Mouse (Mus musculus) monocyte, adult 2 months (primary cell): ENCODE data around the gene Gmpr2.

Experiments used
- DNase-seq, 2 experiments: peaks; one replicate each; pipeline ENCODE4 v3.0.0; 2022; ENCODE audit warnings: low spot score in 2 of 2, low read depth in 1 of 2

Gmpr2 gene

DNA sequence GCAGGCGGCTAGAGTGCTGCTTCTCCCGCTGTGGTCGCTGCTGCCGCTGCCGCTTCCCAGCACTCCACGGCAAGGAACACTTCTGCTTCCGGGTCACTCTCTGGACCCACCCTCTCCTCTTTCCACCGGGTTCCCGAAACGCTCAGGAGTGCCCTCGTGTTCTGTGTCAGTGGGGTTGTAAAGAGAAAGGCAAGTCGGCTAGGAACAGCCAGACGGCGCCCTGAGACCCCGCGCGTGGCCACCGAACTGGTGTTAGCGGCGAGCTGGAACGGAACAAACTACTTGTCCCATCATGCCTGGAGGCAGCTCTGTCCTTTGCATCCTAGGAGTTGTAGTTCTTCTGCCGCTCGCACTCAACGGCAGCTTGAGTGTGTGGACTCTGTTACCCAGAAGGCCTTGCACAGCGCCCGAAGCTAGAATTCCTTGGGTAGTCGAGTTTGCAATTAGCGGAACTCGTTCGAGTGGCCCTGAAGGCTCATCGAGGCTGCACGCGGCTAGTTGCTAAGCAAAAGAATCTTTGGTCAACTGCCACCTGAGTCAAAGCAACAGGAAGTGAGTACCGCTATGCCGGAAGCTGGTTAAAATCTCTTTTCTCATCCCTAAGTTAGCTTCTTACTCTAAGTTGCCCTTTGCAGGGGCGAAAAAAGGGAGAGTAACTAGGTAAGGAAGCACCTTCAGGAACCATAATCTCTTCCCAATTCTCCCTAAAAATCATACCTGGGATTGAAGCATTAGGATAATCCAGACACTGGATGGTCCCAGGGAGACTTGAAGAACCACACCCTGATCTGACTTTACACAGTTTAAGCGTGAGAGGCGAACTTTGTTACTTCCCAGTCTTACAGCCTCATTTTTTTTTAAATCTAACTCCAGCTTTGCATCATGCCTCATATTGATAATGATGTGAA lies at the start of gene Gmpr2, which contains the start of gene Nedd8:
Gene Gmpr2 (plus strand): TSS at position 109 of the 908 bp plus-strand sequence.
Gene Nedd8 (minus strand): TSS at position 292 of the 908 bp plus-strand sequence.
- DNase-seq, result peak; percentile 79 to 85

DNA sequence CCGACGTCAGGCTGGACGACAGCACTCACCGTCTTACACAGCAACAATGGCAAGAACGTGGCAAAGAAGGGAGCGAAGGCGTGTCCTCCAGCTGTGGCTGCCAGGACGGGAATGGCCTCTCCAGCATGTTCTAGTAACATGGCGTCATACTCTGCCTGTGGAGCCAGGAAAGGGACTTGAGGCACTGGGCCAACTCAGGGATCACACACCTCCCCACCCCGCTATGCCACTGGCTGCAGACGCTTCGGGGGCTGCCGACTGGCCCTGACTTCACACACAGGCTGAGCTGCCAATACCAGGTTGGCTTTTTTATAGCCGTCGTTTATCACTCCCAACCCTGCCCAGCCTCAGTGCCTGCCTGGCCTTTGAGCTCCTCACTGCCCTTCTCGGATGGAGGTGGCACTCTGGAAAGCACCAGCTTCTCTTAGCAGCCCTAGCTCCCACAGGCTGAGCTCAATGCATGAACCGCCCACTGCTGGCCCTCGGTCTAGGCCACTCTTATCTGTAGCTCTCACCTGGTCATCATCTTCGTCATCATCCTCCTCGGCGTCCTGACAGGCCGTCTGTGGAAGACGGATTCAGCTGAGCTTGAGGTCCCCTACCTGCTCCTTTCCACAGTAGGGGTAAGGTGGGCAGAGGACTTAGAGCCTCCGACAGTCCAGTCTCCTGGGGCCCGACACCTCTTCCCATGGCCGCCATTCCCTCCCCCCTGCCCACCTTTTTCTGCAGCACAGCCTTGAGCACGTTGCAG lies 43.5 kb upstream of the Gmpr2 start:
- DNase-seq, result no peak

DNA sequence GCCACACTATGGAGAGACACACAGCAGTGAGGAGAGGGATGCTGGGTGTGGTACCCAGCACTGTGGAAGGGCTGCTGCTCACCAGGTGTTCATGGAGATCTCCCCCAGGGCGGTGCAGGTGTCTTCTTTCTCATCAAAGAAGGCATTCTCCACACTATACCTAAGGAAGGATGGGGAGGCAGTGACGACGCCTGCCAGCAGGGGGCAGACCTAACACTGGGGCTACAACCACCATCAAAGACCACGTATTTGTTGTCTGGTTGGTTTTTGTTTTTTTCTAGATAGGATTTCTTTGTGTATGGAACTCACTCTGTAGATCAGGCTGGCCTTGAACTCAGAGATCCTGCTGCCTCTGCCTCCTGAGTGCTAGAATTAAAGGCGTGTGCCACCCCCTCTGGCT lies 42.4 kb upstream of the Gmpr2 start:
- peak in 1 of 2 experiments; percentile 62 for DNase-seq

- no peak for DNase-seq
Observed at GRCm38 (mm10) chr14:55634874-55635522, 36.7 kb upstream of the Gmpr2 start.

DNA sequence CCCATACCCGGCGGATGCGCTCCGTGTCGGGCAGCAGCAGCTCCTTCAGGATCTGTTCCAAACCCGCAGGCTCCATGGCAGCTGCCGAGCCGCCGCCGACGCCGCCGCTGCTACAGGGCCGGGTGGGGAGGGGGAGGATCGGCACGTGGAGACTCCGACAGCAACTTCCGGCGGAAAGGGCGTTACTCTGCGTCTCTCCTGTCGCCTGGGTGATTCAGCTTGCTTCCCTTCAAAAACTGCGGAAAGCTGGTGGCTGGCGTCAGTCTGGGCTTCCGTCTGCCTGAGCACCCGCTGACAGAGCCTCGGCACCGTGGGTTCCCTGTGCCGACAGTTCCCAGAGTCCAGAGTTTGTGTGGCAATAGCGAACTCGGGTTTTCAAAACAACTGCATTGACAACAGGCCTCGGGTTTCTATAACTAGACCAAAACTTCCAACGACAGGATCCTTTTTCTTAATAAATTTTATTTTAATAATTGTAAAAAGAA lies 36.2 kb upstream of the Gmpr2 start, which contains the start of gene Ipo4:
Gene Ipo4 (minus strand): TSS at position 435 of the 485 bp plus-strand sequence.
- peak; percentile 63 to 77 for DNase-seq

DNA sequence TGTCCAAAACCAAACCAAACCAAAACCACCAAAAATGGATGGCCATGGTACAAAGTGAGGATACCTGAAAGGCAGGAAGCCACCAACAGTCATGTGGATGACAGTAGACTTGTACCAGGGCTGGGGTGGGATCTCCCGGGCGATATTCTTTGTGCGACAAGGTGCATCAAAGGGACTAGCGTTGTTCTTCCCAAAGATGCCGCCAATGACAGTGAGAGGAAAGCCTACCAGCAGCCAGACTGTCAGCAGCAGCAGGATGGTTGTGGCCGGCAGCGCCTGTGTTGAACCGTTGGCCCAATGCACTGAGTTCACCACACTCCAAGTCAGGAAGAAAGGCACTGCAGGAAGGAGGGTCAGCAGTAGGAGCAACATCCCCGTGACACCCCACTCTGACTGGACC lies 33.9 kb upstream of the Gmpr2 start, which contains the start of gene Gm49378:
Gene Gm49378 (minus strand): TSS at position 101 of the 400 bp plus-strand sequence.
- DNase-seq, result no peak

DNA sequence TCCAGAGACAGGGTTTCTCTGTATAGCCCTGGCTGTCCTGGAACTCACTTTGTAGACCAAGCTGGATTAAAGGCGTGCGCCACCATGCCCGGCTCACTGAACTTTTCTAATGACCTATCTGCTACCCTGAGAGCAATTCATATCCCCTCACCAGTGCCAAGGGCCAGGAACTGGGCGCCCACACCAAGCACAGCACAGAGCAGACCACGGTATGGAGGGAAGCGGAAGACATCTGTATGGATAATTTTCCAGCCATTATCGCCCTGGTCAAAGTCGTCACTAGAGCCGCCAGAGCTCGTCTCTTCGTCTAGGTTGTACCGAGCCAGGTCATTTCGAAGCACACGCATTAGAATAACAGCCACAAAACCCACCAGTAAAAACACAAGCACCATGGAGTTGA lies 30.9 kb upstream of the Gmpr2 start:
- DNase-seq, result no peak

- DNase-seq, result no peak
Observed at GRCm38 (mm10) chr14:55641291-55641690, 30.4 kb upstream of the Gmpr2 start.

DNA sequence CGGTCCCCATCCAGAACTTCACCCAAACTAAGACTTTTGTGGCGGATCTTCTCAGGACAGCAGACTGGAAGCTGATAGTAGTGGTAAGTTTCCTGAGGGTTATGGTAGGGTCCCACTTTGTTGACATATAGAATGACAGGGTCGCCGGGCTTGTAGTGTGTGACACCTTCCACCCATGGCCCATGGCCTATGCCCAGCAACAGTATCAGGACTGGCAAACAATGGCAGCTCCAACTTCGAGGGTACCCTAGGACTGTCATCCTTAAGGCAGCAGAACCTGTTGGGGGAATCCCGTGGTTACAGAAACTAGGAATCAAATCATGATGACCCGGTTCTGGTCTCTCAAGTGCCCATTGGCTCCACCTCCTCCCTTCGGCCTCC lies 29.1 kb upstream of the Gmpr2 start:
- DNase-seq, result no peak

- peak; percentile 67 to 85 for DNase-seq
Observed at GRCm38 (mm10) chr14:55643060-55643907, 28.5 kb upstream of the Gmpr2 start, which contains the start of gene Tm9sf1. Gene Tm9sf1 (minus strand): TSS chr14:55643806.

- DNase-seq, result no peak
Observed at GRCm38 (mm10) chr14:55644261-55644888, 27.4 kb upstream of the Gmpr2 start.

DNA sequence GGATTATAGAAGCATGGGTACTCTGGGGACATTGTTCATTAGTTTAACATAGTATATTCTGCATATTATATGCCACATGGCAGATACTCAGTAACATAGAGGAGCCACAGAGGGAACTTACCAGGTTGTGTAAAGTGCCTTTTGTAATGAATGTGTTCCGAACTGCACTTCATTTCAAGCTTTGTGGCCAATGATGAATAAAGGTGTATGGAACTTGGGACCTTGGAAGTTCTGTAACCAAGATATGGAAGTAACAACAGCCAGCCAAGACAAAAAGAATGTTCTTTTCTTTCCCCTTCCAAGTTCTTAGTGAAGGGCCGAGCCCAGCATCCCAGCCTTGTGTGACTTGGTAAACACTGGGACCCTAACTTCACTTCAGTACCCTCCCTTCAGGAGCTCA lies 21.9 kb upstream of the Gmpr2 start, which contains the start of gene Tssk4:
Gene Tssk4 (plus strand): TSS at position 301 of the 400 bp plus-strand sequence.
- no peak for DNase-seq

DNA sequence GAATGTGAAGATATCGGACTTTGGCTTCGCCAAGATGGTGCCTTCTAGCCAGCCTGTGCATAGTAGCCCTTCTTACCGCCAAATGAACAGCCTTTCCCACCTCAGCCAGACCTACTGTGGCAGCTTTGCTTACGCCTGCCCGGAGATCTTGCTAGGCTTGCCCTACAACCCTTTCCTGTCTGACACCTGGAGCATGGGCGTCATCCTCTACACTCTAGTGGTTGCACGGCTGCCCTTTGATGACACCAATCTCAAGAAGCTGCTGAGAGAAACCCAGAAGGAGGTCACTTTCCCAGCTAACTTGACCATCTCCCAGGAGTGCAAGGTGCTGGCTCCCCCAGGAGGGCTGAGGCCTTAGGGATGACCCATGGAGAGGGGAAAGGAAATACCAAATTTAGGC lies 20.2 kb upstream of the Gmpr2 start:
- no peak for DNase-seq

DNA sequence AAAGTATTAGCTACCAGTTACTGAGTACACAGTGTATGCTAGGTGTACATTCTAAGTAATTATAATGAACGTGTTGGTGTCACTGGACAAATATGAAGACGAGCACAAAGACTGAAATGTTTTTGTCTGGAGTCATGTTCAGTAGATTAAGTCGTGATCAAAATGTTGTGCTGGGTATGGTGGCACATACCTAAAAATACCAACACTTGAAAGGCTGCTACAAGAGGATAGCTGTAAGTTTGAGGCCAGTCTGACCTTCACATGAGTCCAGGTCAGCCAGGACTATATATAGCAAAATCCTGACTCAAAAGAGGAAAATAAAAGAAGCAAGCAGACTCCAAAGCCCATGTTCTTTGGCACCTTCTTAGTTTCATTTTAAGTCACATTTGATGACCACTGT lies 14.8 kb upstream of the Gmpr2 start:
- DNase-seq, result no peak

- DNase-seq, result no peak
Observed at GRCm38 (mm10) chr14:55658011-55658410, 13.7 kb upstream of the Gmpr2 start.

GRCm38 (mm10) chr14:55659960-55660573 lies 11.7 kb upstream of the Gmpr2 start, which contains the start of gene Mdp1:
Gene Mdp1 (minus strand): TSS chr14:55660508.
- peak; percentile 47 to 69 for DNase-seq

- no peak for DNase-seq
Observed at GRCm38 (mm10) chr14:55660636-55661035, 11.1 kb upstream of the Gmpr2 start.

DNA sequence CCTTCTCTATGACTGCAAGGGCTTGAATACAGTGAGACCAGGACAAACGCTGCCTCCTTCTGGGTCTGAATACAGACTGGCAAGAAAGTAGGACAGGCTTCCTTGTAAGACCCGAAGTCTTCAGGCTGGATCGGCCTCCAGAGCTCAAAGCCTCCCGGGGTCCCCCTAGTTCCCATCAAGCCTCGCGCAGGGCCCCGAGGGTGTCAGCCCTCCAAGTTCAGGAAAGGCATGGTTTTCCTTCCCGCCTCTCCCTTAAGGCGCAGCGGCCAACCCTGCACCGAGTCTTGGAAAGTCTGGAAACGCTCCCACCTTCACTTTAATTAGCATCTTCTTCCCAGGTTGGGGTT lies 282 bp upstream of the Gmpr2 start:
- DNase-seq, result no peak

DNA sequence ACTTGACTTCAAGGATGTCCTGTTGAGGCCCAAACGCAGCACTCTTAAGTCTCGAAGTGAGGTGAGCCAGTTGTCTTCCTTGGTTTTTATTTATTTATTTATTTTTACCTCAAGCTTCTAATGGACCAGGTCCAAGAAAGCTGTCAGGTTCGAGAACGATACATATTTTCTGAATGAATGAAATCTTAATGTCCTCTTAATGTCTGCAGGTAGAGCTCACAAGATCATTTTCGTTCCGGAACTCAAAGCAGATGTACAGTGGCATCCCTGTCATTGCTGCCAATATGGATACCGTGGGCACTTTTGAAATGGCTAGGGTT lies 960 bp downstream of the Gmpr2 start:
- no peak for DNase-seq
